Mouse (Mus musculus): ENCODE data around the gene Dusp12. TPM values are rescaled to one million over a fixed set of nuclear protein-coding genes. Genes with fewer than 3 reads are reported as not detected.

The Dusp12 gene
- total and polyA plus RNA-seq, 3 experiments: 30.4 to 41.7 (median 30.9) TPM

DNA sequence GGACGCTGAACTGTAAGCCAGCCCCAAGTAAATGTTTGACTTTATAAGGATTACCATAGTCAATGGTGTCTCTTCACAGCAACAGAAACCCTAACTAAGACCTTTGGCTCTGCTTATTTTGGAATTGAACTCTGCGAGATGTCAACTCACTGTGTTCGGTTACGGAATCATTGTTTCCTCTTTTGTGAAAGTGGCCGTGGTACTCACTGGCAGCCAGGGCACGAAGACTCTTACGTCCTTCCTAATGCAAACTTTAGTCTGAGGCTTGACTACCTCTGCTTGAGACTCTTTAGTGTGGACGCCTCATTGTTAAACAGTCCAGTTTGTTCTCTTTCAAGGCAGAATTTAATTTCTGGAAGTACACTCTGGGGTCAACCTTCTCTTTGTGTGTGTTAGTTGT lies 34.0 kb upstream of the Dusp12 start:
- Histone ChIP-seq H3K27me3 (replicated peaks) (no peaks in the 10 kb centered on the region), H3K4me1 (ENCODE audit: control insufficient read depth in 1 of 2, insufficient read depth in 2 of 2) (peaks cover 0 to 11% of the 10 kb centered on the region in 2 experiments; a peak in 1 of 4 replicates), H3K9me3 (replicated peaks; ENCODE audit: low read length) (peaks cover 2% of the 10 kb centered on the region), H3K4me2 (ENCODE audit: insufficient read depth, low read depth, poor library complexity, severe bottlenecking) (no peak overlapping the region), H3K36me3 (replicated peaks in 1 of 2; ENCODE audit: control insufficient read depth in 1 of 2, insufficient read depth in 1 of 2, low read length in 1 of 2) (peaks cover 8 to 50% of the 10 kb centered on the region in 2 experiments), H3K79me2 (replicated peaks; ENCODE audit: control insufficient read depth, extremely low read depth, insufficient read depth, poor library complexity, severe bottlenecking) (no peaks in the 10 kb centered on the region), H3K4me3 (replicated peaks in 1 of 3; ENCODE audit: low read depth in 2 of 3, low read length in 2 of 3, poor library complexity in 1 of 3) (no peak overlapping the region), H3K27ac (ENCODE audit: insufficient read depth, low read depth) (no peak overlapping the region), H3K9ac (ENCODE audit: insufficient read depth, low read depth) (no peak overlapping the region)
- dilution Hi-C loops (cut with MboI; ENCODE audit: extremely low pct_ligation_motif_present, extremely low pct_unique_long_range_greater_than_20kb, low sequenced_read_pairs): no loop called here
- in situ Hi-C loops (cut with MboI; ENCODE audit: low pct_ligation_motif_present, low pct_unique_long_range_greater_than_20kb, low sequenced_read_pairs): no loop called here
- DNase-seq (ENCODE audit: extremely low read depth): no peak
- TF ChIP-seq MAFK (IDR thresholded peaks at IDR 0.05; ENCODE audit: insufficient replicate concordance, low read length) (no peak), POLR2A (IDR thresholded peaks at IDR 0.05; ENCODE audit: low read depth, low read length) (no peak), ZKSCAN1 (IDR thresholded peaks at IDR 0.05; ENCODE audit: borderline replicate concordance, low read depth, low read length) (no peak), PAX5 (IDR thresholded peaks at IDR 0.05; ENCODE audit: low read length) (no peak), USF2 (conservative IDR thresholded peaks at IDR 0.05; ENCODE audit: low read depth, low read length) (no peak), NELFE (IDR thresholded peaks at IDR 0.05; ENCODE audit: low read depth, low read length) (no peak), MEF2A (IDR thresholded peaks at IDR 0.05; ENCODE audit: borderline replicate concordance, low read depth, low read length) (no peak), USF1 (IDR thresholded peaks at IDR 0.05; ENCODE audit: low read depth, low read length) (no peak), JUN (IDR thresholded peaks at IDR 0.05; ENCODE audit: insufficient read depth, low read depth, low read length) (no peak), ELF1 (IDR thresholded peaks at IDR 0.05; ENCODE audit: low read depth, low read length) (no peak), ZMIZ1 (IDR thresholded peaks at IDR 0.05; ENCODE audit: low read depth, low read length) (no peak), KAT2A (IDR thresholded peaks at IDR 0.05; ENCODE audit: insufficient replicate concordance, low read length) (no peak), E2F4 (IDR thresholded peaks at IDR 0.05; ENCODE audit: insufficient replicate concordance, low read depth, low read length) (no peak), TBP (conservative IDR thresholded peaks at IDR 0.05; ENCODE audit: low read depth, low read length) (no peak), RCOR1 (conservative IDR thresholded peaks at IDR 0.05; ENCODE audit: low read depth, low read length) (no peak), EP300 (IDR thresholded peaks at IDR 0.05; ENCODE audit: low read length) (no peak)

DNA sequence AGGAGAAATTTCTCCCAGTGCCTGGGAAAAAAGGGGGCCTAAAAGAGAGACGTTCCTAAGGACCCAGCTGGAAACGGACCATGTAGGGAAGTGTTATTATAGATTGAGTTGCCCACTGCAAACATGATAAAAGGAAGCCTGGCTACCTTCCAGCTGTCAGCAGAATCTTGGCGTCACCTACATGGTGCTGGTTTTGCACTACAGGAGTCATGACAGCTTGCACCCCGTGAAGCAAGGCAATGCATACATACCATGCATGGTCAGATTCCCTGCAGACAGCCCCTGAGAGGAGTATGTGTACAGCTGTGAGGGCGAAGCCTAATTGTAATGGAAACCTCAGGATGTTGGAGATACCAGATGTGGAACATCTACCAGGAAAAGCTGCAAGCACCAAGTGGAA lies 30.3 kb upstream of the Dusp12 start:
- H3K36me3 ChIP-seq (replicated peaks in 1 of 2; ENCODE audit: control insufficient read depth in 1 of 2, insufficient read depth in 1 of 2, low read length in 1 of 2): peaks cover 8 to 34% of the 10 kb centered on the region in 2 experiments
- no peak overlapping the region for H3K27ac ChIP-seq (ENCODE audit: insufficient read depth, low read depth)
- no peak overlapping the region for H3K4me3 ChIP-seq (replicated peaks in 1 of 3; ENCODE audit: low read depth in 2 of 3, low read length in 2 of 3, poor library complexity in 1 of 3)
- no peak overlapping the region for H3K4me2 ChIP-seq (ENCODE audit: insufficient read depth, low read depth, poor library complexity, severe bottlenecking)
- H3K27me3 ChIP-seq (replicated peaks): no peaks in the 10 kb centered on the region
- H3K9me3 ChIP-seq (replicated peaks; ENCODE audit: low read length): peaks cover 2% of the 10 kb centered on the region
- no peaks in the 10 kb centered on the region for H3K79me2 ChIP-seq (replicated peaks; ENCODE audit: control insufficient read depth, extremely low read depth, insufficient read depth, poor library complexity, severe bottlenecking)
- DNase-seq (ENCODE audit: extremely low read depth): no peak
- no peak overlapping the region for H3K9ac ChIP-seq (ENCODE audit: insufficient read depth, low read depth)
- dilution Hi-C loops (cut with MboI; ENCODE audit: extremely low pct_ligation_motif_present, extremely low pct_unique_long_range_greater_than_20kb, low sequenced_read_pairs) (no loop called here), in situ Hi-C loops (cut with MboI; ENCODE audit: low pct_ligation_motif_present, low pct_unique_long_range_greater_than_20kb, low sequenced_read_pairs) (no loop called here)
- TF ChIP-seq USF1 (IDR thresholded peaks at IDR 0.05; ENCODE audit: low read depth, low read length) (no peak), IRF4 (IDR thresholded peaks at IDR 0.05; ENCODE audit: low read depth, low read length) (no peak)
- H3K4me1 ChIP-seq (ENCODE audit: control insufficient read depth in 1 of 2, insufficient read depth in 2 of 2): 0 out of 4 replicates have a peak, but pooled peaks cover 0 to 3% of the 10 kb centered on the region in 2 experiments

Data from CH12.LX (cell line).